Mouse (Mus musculus): ENCODE measurements around the gene Gpr61.

GRCm38 (mm10) chr3:108185460-108186097 is 30.9 kb upstream of the Gpr61 start:
- TF ChIP-seq CTCF (conservative IDR thresholded peaks at IDR 0.05; ENCODE audit: low read length) (no peak), NANOG (IDR thresholded peaks at IDR 0.05; ENCODE audit: borderline replicate concordance, low read length) (no peak), POU5F1 (IDR thresholded peaks at IDR 0.05; ENCODE audit: borderline replicate concordance, low read length) (no peak)
